ENCODE assay signal across 15 mouse cellular contexts in genomic region chr15:27537519-27538223, GRCm38 (mm10).
DNase-seq lines count a peak whose midpoint lies in the region; ATAC-seq lines count a peak whose summit lies in the region.
"Had no signal": no experiment of that assay in that cellular context is flagged by ENCODE, and none has a peak within 500 bp of the region (broad histone marks: within the 10 kb centered on the region; RNA-seq: fewer than 3 reads in every experiment).

No protein-coding gene starts in this region.

- no peak overlapping the region for H3K4me2 ChIP-seq in lung, embryonic 16.5 days (ENCODE audit: low read depth, low read length)
- H3K4me2 ChIP-seq in heart, embryonic 14.5 days (ENCODE audit: low read length) = peak overlapping the region; percentile 39
- H3K4me2 ChIP-seq: hindbrain, embryonic 12.5 days; midbrain, embryonic 11.5 days had no signal

- peaks cover 17% of the 10 kb centered on the region for H3K4me1 ChIP-seq in lung, embryonic 16.5 days (replicated peaks; ENCODE audit: control insufficient read depth, insufficient read depth, low read length)
- H3K4me1 ChIP-seq in heart, embryonic 14.5 days (ENCODE audit: control insufficient read depth in 2 of 2, insufficient read depth in 2 of 2, low read length in 2 of 2) = peaks cover 35 to 54% of the 10 kb centered on the region in 2 experiments

- peak; percentile 67 for ATAC-seq in lung, embryonic 16.5 days (ENCODE audit: low read depth)
- peak; percentile 71 for ATAC-seq in heart, embryonic 14.5 days (ENCODE audit: insufficient number of reproducible peaks, insufficient read depth, low FRiP score, low read depth)
- ATAC-seq: intestine, postnatal 0 days had no signal

- WGBS in lung, embryonic 16.5 days = 50% methylated on average over 4 of the region's 4 CpGs
- WGBS in heart, embryonic 14.5 days = 22% methylated on average over 4 of the region's 4 CpGs

- no peak overlapping the region for H3K9ac ChIP-seq in lung, embryonic 16.5 days (ENCODE audit: low read length)
- H3K9ac ChIP-seq in heart, embryonic 14.5 days (ENCODE audit: low read length) = peak overlapping the region; percentile 31
- H3K9ac ChIP-seq: hindbrain, embryonic 12.5 days had no signal

- no peaks in the 10 kb centered on the region for H3K9me3 ChIP-seq in lung, embryonic 16.5 days (ENCODE audit: control insufficient read depth, low read length)
- no peaks in the 10 kb centered on the region for H3K9me3 ChIP-seq in heart, embryonic 14.5 days (ENCODE audit: control insufficient read depth, low read length)
- H3K9me3 ChIP-seq: embryonic facial prominence, embryonic 10.5 days; hindbrain, embryonic 12.5 days had no signal

- no peak overlapping the region for H3K27ac ChIP-seq in lung, embryonic 16.5 days (ENCODE audit: low read length)
- H3K27ac ChIP-seq in heart, embryonic 14.5 days (replicated peaks in 1 of 2; ENCODE audit: control insufficient read depth in 1 of 2, insufficient read depth in 1 of 2, low read depth in 2 of 2, low read length in 2 of 2) = peak overlapping the region; percentile 89 to 92
- H3K27ac ChIP-seq: embryonic facial prominence, embryonic 10.5 days; hindbrain, embryonic 12.5 days had no signal

- H3K27me3 ChIP-seq in lung, embryonic 16.5 days (ENCODE audit: control insufficient read depth, insufficient read depth, low read depth, low read length) = no peaks in the 10 kb centered on the region
- no peaks in the 10 kb centered on the region for H3K27me3 ChIP-seq in heart, embryonic 14.5 days (ENCODE audit: control insufficient read depth, insufficient read depth, low read length)
- H3K27me3 ChIP-seq: hindbrain, embryonic 12.5 days had no signal

- peak; percentile 33 for DNase-seq in adrenal gland, postnatal 14 days
- DNase-seq in adrenal gland, postnatal 4 days (ENCODE audit: low spot score in 2 of 2) = no peak
- no peak for DNase-seq in lung, postnatal 25 days (ENCODE audit: low spot score)
- DNase-seq in kidney, adult 9 months = no peak
- no peak for DNase-seq in kidney, postnatal 36 days
- DNase-seq in spleen, postnatal 4 days (ENCODE audit: low spot score in 2 of 2) = no peak
- DNase-seq: cerebellum, adult 9-11 months; kidney, postnatal 25 days; lung, adult 2 months had no signal

- H3K4me3 ChIP-seq in lung, embryonic 16.5 days (ENCODE audit: low read length) = no peak overlapping the region
- H3K4me3 ChIP-seq in heart, embryonic 14.5 days (ENCODE audit: control insufficient read depth in 1 of 2, insufficient read depth in 1 of 2, low read depth in 1 of 2, low read length in 2 of 2) = no peak overlapping the region
- H3K4me3 ChIP-seq: embryonic facial prominence, embryonic 10.5 days; hindbrain, embryonic 12.5 days had no signal

- H3K36me3 ChIP-seq in lung, embryonic 16.5 days (ENCODE audit: control insufficient read depth, insufficient read depth, low read length) = no peaks in the 10 kb centered on the region
- H3K36me3 ChIP-seq in heart, embryonic 14.5 days (ENCODE audit: control insufficient read depth, insufficient read depth, low read length) = no peaks in the 10 kb centered on the region
- H3K36me3 ChIP-seq: embryonic facial prominence, embryonic 10.5 days; hindbrain, embryonic 12.5 days had no signal
